Mouse (Mus musculus): ENCODE measurements around the gene Fhad1.

Gene Fhad1

GRCm38 (mm10) chr4:141977346-141977745, 37.5 kb downstream of the Fhad1 start:
- DNase-seq (ENCODE audit: low spot score), result no peak

GRCm38 (mm10) chr4:141976163-141976562, 38.7 kb downstream of the Fhad1 start:
- no peak for DNase-seq (ENCODE audit: low spot score)

- DNase-seq (ENCODE audit: low spot score), result no peak
Measured at GRCm38 (mm10) chr4:141964575-141964974, 50.3 kb downstream of the Fhad1 start.

GRCm38 (mm10) chr4:141963907-141964306, 51.0 kb downstream of the Fhad1 start:
- DNase-seq (ENCODE audit: low spot score), result no peak

GRCm38 (mm10) chr4:141962811-141963685, 51.8 kb downstream of the Fhad1 start:
- no peak for DNase-seq (ENCODE audit: low spot score)

GRCm38 (mm10) chr4:141960037-141960436, 54.8 kb downstream of the Fhad1 start:
- DNase-seq (ENCODE audit: low spot score), result no peak

- no peak for DNase-seq (ENCODE audit: low spot score)
Measured at GRCm38 (mm10) chr4:141959615-141960014, 55.3 kb downstream of the Fhad1 start.

- no peak for DNase-seq (ENCODE audit: low spot score)
Measured at GRCm38 (mm10) chr4:141958614-141959375, 56.1 kb downstream of the Fhad1 start.

- peak; percentile 37 for DNase-seq (ENCODE audit: low spot score)
Measured at GRCm38 (mm10) chr4:141958188-141958587, 56.7 kb downstream of the Fhad1 start.

- no peak for DNase-seq (ENCODE audit: low spot score)
Measured at GRCm38 (mm10) chr4:141957740-141958139, 57.1 kb downstream of the Fhad1 start.

GRCm38 (mm10) chr4:141956931-141957330, 58.0 kb downstream of the Fhad1 start:
- no peak for DNase-seq (ENCODE audit: low spot score)

GRCm38 (mm10) chr4:141954770-141955720, 59.8 kb downstream of the Fhad1 start:
- DNase-seq (ENCODE audit: low spot score), result no peak

GRCm38 (mm10) chr4:141953859-141954258, 61.0 kb downstream of the Fhad1 start:
- no peak for DNase-seq (ENCODE audit: low spot score)

- DNase-seq (ENCODE audit: low spot score), result no peak
Measured at GRCm38 (mm10) chr4:141953291-141953690, 61.6 kb downstream of the Fhad1 start.

GRCm38 (mm10) chr4:141952824-141953223, 62.1 kb downstream of the Fhad1 start:
- no peak for DNase-seq (ENCODE audit: low spot score)

GRCm38 (mm10) chr4:141952114-141952513, 62.8 kb downstream of the Fhad1 start:
- no peak for DNase-seq (ENCODE audit: low spot score)

- DNase-seq (ENCODE audit: low spot score), result no peak
Measured at GRCm38 (mm10) chr4:141949436-141949835, 65.4 kb downstream of the Fhad1 start.

GRCm38 (mm10) chr4:141948822-141949221, 66.1 kb downstream of the Fhad1 start:
- no peak for DNase-seq (ENCODE audit: low spot score)

- DNase-seq (ENCODE audit: low spot score), result no peak
Measured at GRCm38 (mm10) chr4:141942403-141942802, 72.5 kb downstream of the Fhad1 start.

- no peak for DNase-seq (ENCODE audit: low spot score)
Measured at GRCm38 (mm10) chr4:141941289-141941688, 73.6 kb downstream of the Fhad1 start.

GRCm38 (mm10) chr4:141938535-141938934, 76.3 kb downstream of the Fhad1 start:
- no peak for DNase-seq (ENCODE audit: low spot score)

Data from spleen, adult 12 weeks (tissue).